Mouse (Mus musculus) left cerebral cortex, adult 2 months (tissue): Measurements from ENCODE around the gene Olfr1223. TPM values are rescaled to one million over a fixed set of nuclear protein-coding genes. Genes with fewer than 3 reads are reported as not detected.
"Not testable (repeated sequence)": the region's sequence is repeated elsewhere in the genome, so short reads cannot be mapped to it uniquely, and the experiment has no call there.

ENCODE experiments used
- DNase-seq, 2 experiments: peaks; one replicate each; pipeline ENCODE4 v3.0.0; 2021 to 2022; ENCODE audit warnings: low spot score in 2 of 2, mixed read lengths in 1 of 2; ENCODE audit errors: extremely low spot score in 1 of 2
- H3K27ac ChIP-seq: fragments of 200-600 bp; 2 replicates; pipeline ENCODE4 v1.8.1; 2022
- H3K4me3 ChIP-seq: fragments of 200-600 bp; 2 replicates; pipeline ENCODE4 v1.8.1; 2022
- CTCF ChIP-seq: fragments of 200-600 bp; IDR thresholded peaks from 2 replicates; pipeline ENCODE4 v1.8.1; 2022; ENCODE audit warnings: antibody characterized with exemption, mild to moderate bottlenecking, moderate library complexity
- intact Hi-C: fragments of 180-260 bp; cut with DNase I; formaldehyde crosslinking; loops from one replicate; pipeline ENCODE4 v1.15.1; 2025
- long read RNA-seq, 2 experiments: library from polyadenylated mRNA; stranded (forward); transcript quantifications; one replicate each; pipeline ENCODE4 v2.0.0; 2021; ENCODE audit warnings: borderline mapping rate in 2 of 2
- total RNA-seq, 2 experiments: library from RNA; stranded (reverse); gene quantifications; 2 replicates each; pipeline ENCODE4 v1.2.3; 2021

Olfr1223 gene
- total RNA-seq, result not detected
- long read RNA-seq, experiment 1, result 0 reads
- long read RNA-seq, experiment 2, result 0 reads

- no peak within 1 kb of the TSS for H3K4me3 ChIP-seq
- no peak for DNase-seq
- no peak within 1 kb of the TSS for H3K27ac ChIP-seq
- intact Hi-C loops, result no loop called here
- no peak for TF ChIP-seq CTCF
Measured at GRCm38 (mm10) chr2:89151460-89151859, at the start of gene Olfr1223. Olfr1223 (minus strand) TSS chr2:89151560.

DNA sequence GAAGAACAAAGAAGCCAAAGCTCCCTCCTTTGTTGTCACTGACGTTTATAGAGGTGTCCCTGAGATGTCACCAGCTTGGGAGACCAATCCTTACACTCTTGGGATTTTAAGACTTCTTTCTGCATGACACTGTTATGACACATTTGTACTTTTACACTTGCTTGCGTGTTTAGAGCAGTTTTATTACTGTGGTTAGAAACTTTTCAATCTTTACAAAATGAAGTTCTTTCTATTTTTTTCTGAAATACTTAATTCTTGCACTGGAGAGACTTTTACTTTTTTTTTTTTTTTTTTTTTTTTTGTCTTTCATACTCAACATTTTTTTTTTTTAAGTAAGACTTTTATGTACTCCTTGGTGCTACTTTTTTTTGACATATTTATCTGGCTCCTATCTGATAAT is 48.6 kb upstream of the Olfr1223 start, which contains the start of gene Olfr1226:
TSS of gene Olfr1226 (minus strand) at position 101 of the 400 bp plus-strand sequence.
- DNase-seq, result no peak
- H3K4me3 ChIP-seq, result no peak within 1 kb of the TSS
- no peak within 1 kb of the TSS for H3K27ac ChIP-seq
- TF ChIP-seq CTCF, result no peak
- intact Hi-C loops, result no loop called here

DNA sequence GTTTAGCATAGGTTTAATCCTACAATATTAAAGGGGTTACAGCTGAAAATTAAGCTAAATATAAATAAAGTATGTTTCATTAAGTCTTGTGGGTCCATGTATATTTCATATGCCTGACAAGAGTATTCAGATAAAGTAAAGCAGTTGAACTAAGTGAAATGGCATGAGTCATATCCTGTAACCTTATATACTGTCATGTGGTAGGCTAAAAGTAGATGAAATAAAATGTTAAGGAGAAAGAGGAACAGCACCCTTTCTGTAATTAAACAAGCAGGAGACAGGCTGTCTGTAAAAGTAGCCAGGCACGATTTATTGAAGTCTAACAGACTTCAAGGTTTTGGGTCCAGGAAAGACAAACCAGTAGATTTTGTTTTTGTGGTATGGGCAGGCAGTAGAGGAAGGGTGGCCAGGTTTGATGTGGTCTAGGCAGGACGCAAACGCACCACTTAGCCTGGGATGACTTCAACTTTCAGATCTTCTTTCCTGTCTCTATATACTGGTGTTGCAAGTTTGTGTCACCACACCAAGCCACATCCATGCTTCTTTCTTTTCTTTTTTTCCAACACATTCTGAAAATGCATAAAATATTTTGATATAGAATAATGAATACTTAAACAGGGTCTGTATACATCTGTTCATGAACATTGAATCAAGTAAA is 45.1 kb upstream of the Olfr1223 start:
- Histone ChIP-seq H3K4me3 (no peak overlapping the region), H3K27ac (no peak overlapping the region)
- TF ChIP-seq CTCF, result no peak
- DNase-seq, result no peak
- intact Hi-C loops, result no loop called here

DNA sequence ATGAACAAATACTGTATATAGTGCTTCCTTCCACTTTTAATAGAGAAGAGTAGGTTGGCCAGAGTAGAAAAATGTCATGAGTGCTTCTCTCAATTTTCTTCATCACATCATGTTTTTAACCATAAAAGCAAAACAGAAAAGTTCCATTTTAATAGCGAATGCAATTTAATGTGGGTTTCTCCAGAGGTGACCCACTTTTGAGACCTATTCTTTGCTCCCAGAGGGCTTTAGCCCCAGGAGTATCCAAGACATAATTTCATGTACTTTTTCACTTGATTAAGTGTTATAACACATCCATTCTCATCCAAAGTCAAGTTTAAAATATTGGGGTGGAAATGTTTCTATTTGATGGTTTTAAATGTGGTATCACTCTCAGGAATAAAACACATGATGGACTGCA is 23.2 kb upstream of the Olfr1223 start, which contains the start of gene Olfr1225:
TSS of gene Olfr1225 (minus strand) at position 101 of the 400 bp plus-strand sequence.
- no peak for TF ChIP-seq CTCF
- intact Hi-C loops, result no loop called here
- Histone ChIP-seq H3K4me3 (no peak within 1 kb of the TSS), H3K27ac (no peak within 1 kb of the TSS)
- DNase-seq, result no peak

DNA sequence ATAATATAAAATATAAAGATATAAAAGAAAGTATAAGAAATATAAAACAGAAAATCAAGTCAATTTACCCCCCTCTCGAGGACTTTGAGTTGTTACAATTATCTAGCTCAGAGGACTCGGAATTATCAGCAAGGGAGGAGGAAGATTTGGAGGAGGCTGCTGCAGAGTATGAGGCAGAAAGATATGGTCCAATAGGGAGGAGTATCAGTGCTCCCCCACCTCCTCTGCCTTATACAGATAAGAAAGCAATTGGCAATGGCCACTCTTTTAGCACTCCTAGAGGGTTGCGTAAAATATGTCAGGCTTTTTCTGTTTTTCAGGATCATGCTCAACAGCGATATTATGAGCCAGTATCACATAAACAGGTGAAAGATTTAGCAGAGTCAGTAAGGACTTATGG is 13.4 kb upstream of the Olfr1223 start:
- not testable (repeated sequence) for DNase-seq

DNA sequence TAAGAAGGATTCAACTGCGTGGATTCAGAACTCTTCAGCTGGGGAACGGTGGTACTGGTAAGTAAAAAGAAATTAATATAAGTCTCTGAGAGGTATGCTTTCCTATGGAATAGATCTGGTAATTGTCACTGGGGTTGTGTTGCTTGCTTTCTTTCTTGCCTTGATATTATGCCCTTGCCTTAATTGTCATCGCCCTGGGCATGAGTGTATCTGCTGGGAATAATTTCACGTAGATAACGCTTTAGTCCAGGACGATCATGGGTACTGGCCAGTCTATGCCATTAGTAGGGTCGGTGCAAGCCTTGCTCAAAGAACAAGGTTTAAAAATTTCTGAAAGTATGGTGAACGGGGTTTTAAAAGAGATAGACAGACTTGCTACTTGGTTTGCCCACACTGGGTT is 12.6 kb upstream of the Olfr1223 start, which contains the start of gene Olfr1224-ps1:
TSS of gene Olfr1224-ps1 (minus strand) at position 101 of the 400 bp plus-strand sequence.
- H3K4me3 ChIP-seq, intact Hi-C loops, H3K27ac ChIP-seq, DNase-seq: not testable (repeated sequence)

More for the DNA sequence above, 13.4 kb upstream of the Olfr1223 start:
- H3K27ac ChIP-seq, H3K4me3 ChIP-seq, intact Hi-C loops: not testable (repeated sequence)

DNA sequence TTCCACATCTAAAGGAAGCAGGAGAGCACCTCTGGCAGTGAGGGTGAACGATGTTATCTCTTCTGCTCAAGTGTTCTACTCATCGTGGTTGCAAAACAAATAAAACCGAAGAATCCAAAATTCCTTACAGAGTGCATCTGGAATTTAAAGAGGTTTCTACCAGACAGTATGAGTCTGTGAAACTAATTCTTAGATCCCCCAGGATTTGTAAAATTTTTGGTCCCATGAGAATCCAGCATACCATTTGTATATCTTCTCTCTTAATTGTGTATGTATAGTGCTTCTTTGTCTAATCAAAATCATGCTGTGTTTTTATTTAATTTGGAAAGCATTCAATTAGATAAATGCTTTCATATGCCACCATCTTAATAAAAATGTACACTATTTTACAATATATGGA is 18.4 kb downstream of the Olfr1223 start, which contains the start of gene Olfr1222:
TSS of gene Olfr1222 (minus strand) at position 101 of the 400 bp plus-strand sequence.
- H3K4me3 ChIP-seq, result no peak within 1 kb of the TSS
- no peak within 1 kb of the TSS for H3K27ac ChIP-seq
- intact Hi-C loops, result no loop called here
- DNase-seq, result no peak
- TF ChIP-seq CTCF, result no peak

DNA sequence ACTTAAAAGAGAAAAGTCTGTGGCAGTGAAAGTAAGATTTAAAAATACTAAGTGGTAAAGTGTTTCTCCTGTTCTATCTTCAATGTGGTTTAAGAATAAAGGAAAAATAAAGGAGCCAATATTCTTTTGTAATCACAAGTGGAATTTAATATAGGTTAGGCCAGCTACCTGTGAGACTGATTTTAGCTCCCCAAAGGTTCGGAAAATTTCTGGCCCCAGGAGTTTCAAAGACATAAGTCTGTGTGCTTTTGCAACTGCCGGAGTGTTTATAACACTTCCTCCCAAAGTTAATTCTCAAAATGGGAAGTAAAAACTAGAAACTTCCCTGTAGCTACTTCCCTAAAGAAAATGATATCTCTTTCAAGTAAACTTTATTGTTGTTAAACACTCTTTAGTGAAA is 34.2 kb downstream of the Olfr1223 start, which contains the start of gene Olfr1221:
TSS of gene Olfr1221 (minus strand) at position 101 of the 400 bp plus-strand sequence.
- Histone ChIP-seq H3K27ac (no peak within 1 kb of the TSS), H3K4me3 (no peak within 1 kb of the TSS)
- no peak for DNase-seq
- intact Hi-C loops, result no loop called here
- TF ChIP-seq CTCF, result no peak

DNA sequence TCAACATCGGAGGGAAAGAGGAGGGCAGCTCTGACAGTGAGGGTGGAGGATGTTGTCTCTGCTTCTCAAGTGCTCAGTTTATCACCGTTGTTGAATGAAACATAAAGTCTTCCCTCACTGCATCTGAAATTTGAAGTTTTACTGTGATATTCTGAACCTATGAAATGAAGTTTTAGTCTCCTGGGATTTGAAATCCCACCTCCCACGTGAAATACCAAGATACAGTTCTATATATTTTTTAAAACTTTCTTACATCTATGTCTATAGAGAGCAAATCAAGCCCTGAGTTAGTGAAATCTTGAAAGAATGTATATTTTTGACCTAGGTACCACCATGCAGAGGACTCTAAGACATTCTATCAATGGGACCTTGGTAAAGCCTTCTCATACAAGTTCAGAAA is 44.6 kb downstream of the Olfr1223 start, which contains the start of gene Olfr1220:
TSS of gene Olfr1220 (minus strand) at position 101 of the 400 bp plus-strand sequence.
- intact Hi-C loops, result no loop called here
- Histone ChIP-seq H3K27ac (no peak within 1 kb of the TSS), H3K4me3 (no peak within 1 kb of the TSS)
- no peak for DNase-seq
- no peak for TF ChIP-seq CTCF

- intact Hi-C loops, result no loop called here
- TF ChIP-seq CTCF, result no peak
- no peak for DNase-seq
- no peak overlapping the region for H3K4me3 ChIP-seq
- H3K27ac ChIP-seq, result no peak overlapping the region
Measured at GRCm38 (mm10) chr2:89105651-89106050, 45.7 kb downstream of the Olfr1223 start.

DNA sequence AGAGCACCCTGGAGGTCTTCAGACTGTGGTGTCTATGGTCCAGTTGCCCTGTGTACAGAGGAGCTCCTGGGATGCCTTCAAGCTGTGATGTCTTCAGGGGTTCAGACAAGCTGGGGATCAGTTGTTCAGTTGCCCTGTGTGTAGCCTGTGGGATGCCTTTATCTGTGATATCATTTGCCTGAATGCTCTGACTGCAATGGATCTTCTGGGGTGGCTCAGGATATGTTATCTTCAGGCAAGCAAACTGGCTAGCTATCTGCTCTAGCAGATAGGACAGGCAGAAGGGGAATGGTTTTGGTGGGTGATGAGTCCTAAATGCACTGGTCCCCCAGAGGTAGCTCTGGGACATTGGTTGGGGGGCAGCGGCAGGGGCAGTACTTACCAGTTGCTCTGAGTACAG is 57.5 kb downstream of the Olfr1223 start:
- Histone ChIP-seq H3K27ac (no peak overlapping the region), H3K4me3 (no peak overlapping the region)
- no peak for DNase-seq
- TF ChIP-seq CTCF, result no peak
- intact Hi-C loops, result no loop called here

Other genes starting within 250 kb of the Olfr1223 start
- gene Olfr1208, start 249.2 kb downstream of the Olfr1223 start, total RNA-seq, result not detected
- gene Olfr1209, start 236.4 kb downstream of the Olfr1223 start, total RNA-seq, result not detected
- not detected for gene Olfr1211, start 213.4 kb downstream of the Olfr1223 start, total RNA-seq
- not detected for gene Olfr1212, start 197.6 kb downstream of the Olfr1223 start, total RNA-seq
- not detected for gene Gm13762, start 171.3 kb downstream of the Olfr1223 start, total RNA-seq
- not detected for gene Olfr1214, start 158.9 kb downstream of the Olfr1223 start, total RNA-seq
- not detected for gene Olfr1215, start 144.6 kb downstream of the Olfr1223 start, total RNA-seq
- not detected for gene Olfr1216, start 133.2 kb downstream of the Olfr1223 start, total RNA-seq
- gene Olfr1217, start 119.5 kb downstream of the Olfr1223 start, total RNA-seq, result not detected
- gene Olfr1218, start 90.4 kb downstream of the Olfr1223 start, total RNA-seq, result not detected
- gene Olfr1219, start 68.0 kb downstream of the Olfr1223 start, total RNA-seq, result not detected
- not detected for gene Olfr1220, start 44.7 kb downstream of the Olfr1223 start, total RNA-seq
- not detected for gene Olfr1221, start 34.3 kb downstream of the Olfr1223 start, total RNA-seq
- not detected for gene Olfr1222, start 18.5 kb downstream of the Olfr1223 start, total RNA-seq
- gene Olfr1224-ps1, start 12.5 kb upstream of the Olfr1223 start, total RNA-seq, result not detected
- gene Olfr1225, start 23.1 kb upstream of the Olfr1223 start, total RNA-seq, result not detected
- gene Olfr1226, start 48.5 kb upstream of the Olfr1223 start, total RNA-seq, result not detected
- not detected for gene Olfr1228, start 102.5 kb upstream of the Olfr1223 start, total RNA-seq
- not detected for gene Olfr1229, start 136.5 kb upstream of the Olfr1223 start, total RNA-seq
- not detected for gene Olfr1230, start 145.7 kb upstream of the Olfr1223 start, total RNA-seq
- gene Olfr1231, start 155.5 kb upstream of the Olfr1223 start, total RNA-seq, result not detected
- gene Olfr1232, start 178.1 kb upstream of the Olfr1223 start, total RNA-seq, result not detected
- gene Olfr1233, start 190.8 kb upstream of the Olfr1223 start, total RNA-seq, result not detected
- gene Olfr1234, start 213.3 kb upstream of the Olfr1223 start, total RNA-seq, result not detected